Mouse (Mus musculus): ENCODE data around the gene Tpi1.

DNA sequence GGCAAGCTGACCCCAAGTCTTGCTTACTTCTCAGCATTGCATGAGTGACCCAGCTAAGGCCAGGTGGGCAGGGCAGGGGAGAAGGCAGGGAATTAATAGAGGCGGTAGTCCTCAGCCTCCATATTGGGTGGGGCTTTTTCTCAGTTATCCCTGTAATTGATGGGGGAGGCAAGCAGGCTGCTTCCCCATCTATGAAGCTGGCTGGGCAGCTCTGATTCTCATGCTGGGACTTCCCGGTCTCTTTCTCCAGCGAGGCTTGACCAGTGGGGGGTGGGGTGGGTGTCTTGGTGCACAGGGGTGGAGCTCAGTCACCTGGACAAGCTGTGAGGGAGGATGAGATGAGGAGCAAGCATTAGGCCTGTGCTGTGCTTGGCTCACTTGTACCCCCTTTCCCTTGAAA is 47.7 kb upstream of the Tpi1 start:
- TF ChIP-seq CTCF (IDR thresholded peaks at IDR 0.05; ENCODE audit: low read depth, low read length), result no peak
- no peak for TF ChIP-seq POLR2A (IDR thresholded peaks at IDR 0.05; ENCODE audit: borderline replicate concordance, low read depth, low read length)

Data from bone marrow macrophage, adult 2 months (primary cell).